Mouse (Mus musculus) left cerebral cortex, adult 9 months (tissue): ENCODE results near the gene Atl1.

Experiments used
- DNase-seq, 2 experiments: peaks; one replicate each; pipeline ENCODE4 v3.0.0; 2022; ENCODE audit warnings: low spot score in 2 of 2

The Atl1 gene

DNA sequence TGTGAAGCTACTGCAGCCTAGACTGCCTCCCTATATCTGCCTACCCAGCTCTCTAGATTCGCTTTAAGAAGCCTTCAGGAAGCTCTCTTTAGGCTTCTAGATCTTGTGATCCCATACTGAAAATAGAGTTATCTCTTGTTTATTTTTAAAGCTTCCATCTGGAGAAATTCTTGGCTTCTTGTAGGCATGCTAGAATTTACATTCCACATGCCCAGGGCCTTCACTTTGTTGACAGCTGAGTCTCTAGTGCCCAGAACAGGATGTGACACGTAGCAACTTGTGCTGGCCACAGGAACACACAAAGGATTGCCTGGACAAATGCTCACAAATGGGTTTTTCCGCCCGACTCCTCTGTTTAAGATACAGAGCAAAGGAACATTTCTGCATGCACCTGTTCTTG, 123.5 kb downstream of the Atl1 start:
- DNase-seq = peak; percentile 25 to 31
